Mouse (Mus musculus) right cerebral cortex, postnatal 36 days (tissue): ENCODE data around the gene Psmg4.

Experiments used
- DNase-seq, 2 experiments: peaks; one replicate each; pipeline ENCODE4 v3.0.0; 2022; ENCODE audit warnings: low spot score in 2 of 2, mixed read lengths in 1 of 2

Psmg4 gene

GRCm38 (mm10) chr13:34148181-34148580 lies 14.6 kb upstream of the Psmg4 start:
- DNase-seq, result no peak

- DNase-seq, result peak; percentile 66 to 70
Measured at GRCm38 (mm10) chr13:34148767-34149392, 13.9 kb upstream of the Psmg4 start.

DNA sequence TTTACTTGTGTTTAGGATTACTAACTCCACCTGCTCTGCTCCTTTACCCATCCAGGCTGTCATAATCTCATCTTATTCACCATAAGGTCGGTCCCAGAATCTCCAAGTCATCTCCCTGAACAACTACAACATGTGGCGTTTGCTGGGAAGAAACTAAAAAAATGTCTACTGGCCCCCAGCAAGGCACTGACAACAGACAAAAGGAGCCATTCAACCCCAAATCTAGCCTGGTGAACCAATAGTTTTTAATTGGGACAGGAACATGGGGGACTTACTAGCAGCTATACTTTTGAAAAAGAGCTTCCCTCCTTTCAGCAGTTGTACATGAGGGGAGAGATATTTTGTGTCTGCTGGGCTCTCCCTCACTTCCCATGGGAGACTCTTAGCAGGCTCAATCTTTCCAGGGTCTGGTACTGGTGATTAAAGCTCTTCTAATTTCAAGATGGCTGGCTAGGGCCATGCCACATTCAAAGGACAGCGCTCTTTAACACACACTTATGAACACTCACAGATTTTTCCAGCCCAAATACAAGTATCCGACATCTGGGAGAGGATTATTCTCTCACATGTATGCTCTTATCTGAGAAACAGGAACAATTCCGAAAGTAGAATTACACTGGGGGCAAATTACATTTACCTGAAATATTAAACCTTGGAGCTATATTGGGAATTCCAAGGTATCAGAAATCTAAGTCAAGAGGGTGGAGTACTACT lies 13.1 kb upstream of the Psmg4 start:
- no peak for DNase-seq

DNA sequence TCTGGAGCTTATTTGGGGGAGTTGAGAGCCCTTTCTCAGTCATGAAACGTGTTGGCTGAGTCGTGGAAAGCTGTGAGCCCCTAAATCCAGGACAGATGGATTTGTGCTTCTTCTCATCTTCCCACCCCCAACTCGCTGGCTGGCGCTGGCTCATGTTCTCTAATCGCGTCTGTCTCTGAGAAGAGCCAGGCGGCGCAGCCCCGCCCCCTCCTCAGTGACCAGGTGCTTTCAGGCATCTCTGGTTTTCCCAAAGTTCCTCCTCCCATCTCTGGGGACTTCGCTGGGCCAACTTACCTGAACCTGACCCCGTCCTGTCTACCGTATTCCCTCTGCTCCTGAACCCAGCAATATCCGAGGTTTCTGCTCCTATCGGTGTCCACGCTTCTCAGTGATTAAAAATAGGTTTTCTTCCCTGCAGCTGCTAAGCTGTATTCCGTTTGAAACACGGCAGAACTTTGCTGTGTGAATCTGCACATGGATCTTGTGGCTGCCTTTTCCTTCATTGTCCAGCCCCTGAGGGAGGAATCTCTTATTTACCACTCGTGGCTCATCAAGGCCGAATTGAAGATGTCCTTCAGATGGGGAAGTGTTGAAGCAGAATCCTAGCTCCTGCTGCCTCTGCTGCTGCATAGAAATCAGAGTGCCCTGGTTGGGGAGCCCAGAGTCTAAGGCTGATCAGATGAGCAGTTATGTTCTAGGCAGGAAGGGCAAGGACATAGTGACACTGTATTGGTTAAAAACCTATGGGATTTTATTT lies 12.3 kb upstream of the Psmg4 start:
- DNase-seq, result peak; percentile 50 to 67

DNA sequence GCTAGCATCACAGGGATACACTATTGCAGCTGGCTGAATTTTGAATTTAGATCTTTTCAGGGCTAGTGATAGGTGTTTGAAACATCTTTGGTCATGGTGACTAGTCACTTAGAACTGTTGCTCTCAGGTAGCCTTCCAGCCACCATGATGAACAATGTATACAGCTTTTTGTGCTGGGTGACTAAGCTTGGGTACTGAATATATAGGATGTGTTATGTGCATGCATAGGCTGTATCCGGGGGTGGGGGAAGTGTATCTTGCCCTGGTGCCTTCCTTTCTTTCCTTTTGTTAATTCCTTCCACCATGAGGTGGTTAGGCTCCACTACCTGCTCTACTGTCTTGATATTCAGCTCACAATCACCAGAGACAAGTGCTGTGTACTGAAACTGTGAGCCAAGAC lies 11.3 kb upstream of the Psmg4 start:
- no peak for DNase-seq

DNA sequence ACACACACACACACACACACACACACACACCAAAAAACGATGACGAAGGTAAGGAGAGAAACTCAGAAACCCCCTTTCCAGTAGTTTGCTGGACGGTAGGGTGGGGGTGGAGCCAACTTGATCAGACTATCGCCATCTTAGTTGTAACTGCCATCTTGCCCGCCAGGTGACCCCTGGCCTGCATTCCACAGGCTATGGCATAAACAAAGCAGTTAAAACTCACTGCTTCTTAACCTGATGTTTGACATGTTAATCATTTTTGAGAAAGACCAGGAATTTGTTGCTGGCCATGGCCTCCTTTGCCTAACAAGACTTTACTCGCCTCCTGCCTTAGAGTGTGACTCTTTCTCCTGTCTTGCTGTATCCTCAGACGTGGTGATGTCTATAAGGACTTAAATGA lies 10.1 kb upstream of the Psmg4 start:
- no peak for DNase-seq

GRCm38 (mm10) chr13:34153254-34154011 lies 9.3 kb upstream of the Psmg4 start:
- no peak for DNase-seq

GRCm38 (mm10) chr13:34154217-34154930 lies 8.4 kb upstream of the Psmg4 start:
- DNase-seq, result peak; percentile 69 to 78

- DNase-seq, result peak; percentile 52 to 54
Measured at GRCm38 (mm10) chr13:34154931-34155272, 7.9 kb upstream of the Psmg4 start.

DNA sequence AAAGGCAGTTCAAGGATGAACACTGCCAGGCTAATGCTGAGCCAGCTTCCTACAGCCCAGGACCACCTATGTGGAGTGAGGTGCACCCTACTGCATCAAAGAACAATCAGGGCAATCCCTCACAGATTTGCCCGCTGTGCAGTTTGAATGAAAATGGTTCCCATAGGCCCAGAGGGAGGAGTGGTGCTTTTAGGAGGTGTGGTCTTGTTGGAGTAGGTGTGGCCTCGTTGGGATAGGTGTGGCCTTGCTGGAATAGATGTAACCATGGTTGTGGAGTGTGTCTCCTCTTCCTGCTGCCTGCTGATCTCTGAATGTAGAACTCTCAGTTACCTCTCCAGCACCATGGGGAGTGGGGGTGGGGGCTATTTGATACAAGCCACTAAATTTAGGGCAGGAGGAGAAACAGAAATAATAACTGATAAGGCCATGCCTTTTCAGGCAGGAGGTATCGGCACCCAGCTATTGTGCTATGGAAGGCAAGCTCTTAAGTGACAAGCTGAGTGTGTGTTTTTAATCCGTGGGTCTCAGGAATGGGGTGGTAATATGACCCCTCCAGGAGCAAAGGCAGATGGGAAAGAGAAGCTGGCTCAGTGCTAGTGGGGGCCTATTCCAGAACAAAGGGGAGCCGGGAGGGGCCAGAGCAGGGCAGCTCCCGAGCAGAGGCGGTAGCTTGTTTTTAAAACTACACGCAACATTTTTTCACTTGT lies 6.5 kb upstream of the Psmg4 start:
- no peak for DNase-seq

GRCm38 (mm10) chr13:34156840-34157185 lies 6.0 kb upstream of the Psmg4 start:
- no peak for DNase-seq

- DNase-seq, result no peak
Measured at GRCm38 (mm10) chr13:34157596-34158157, 5.1 kb upstream of the Psmg4 start.

GRCm38 (mm10) chr13:34159926-34160325 lies 2.8 kb upstream of the Psmg4 start:
- DNase-seq, result no peak

DNA sequence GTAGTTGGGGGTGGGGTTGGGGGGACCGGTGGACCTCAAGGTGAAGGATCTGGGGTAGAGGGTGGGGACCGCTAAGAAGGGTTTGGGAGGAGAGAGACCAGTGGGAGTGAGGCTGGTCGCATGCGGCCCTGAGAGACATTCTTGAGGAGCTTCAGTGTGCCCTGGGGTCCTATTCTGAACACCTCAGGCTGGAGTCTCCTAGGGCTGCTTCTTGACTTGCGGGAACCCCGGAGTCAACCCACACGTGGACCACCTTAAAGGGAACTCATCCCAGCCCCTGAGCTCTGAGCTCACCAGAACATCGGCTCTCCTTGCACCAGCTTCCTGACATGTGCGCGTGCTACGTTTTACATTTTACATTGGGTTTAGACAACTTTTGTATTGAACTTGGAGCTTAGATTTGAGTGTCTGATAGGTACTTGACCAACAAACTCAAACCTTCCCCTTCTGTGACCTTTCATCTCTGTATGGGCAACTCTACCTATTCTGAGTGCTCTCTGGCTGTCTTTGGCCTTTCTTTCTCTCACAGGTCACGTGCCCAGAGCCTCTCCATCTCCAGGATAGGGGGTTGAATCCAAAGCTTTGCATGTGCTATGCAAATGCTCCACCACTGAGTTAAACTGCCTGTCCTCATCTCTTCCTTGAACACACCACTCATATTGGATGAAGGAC lies 676 bp downstream of the Psmg4 start:
- DNase-seq, result no peak

GRCm38 (mm10) chr13:34174025-34174424 lies 11.3 kb downstream of the Psmg4 start:
- DNase-seq, result no peak

GRCm38 (mm10) chr13:34181624-34182023 lies 18.9 kb downstream of the Psmg4 start:
- no peak for DNase-seq

DNA sequence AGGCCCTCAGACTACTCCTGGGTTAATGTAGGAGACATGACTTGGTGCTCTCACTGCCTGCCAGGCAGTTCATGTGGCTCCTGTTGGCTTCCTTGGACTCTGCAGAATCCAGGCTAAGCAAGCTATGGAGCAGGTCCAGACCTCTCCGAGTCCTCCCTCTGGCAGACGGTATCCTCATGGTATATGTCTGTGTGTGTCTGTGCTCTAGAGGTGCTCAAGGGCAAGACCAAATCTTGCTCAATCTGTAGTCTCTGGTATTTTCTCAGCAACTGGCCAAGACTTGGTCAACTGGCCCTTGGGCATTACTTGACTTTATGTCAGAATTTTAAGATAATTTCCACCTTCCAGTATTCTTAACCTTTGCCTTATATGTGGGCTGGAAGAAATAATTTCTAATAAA lies 22.6 kb downstream of the Psmg4 start:
- DNase-seq, result no peak

- DNase-seq, result peak; percentile 43 to 49
Measured at GRCm38 (mm10) chr13:34187571-34187970, 24.8 kb downstream of the Psmg4 start.

GRCm38 (mm10) chr13:34192414-34193191 lies 29.8 kb downstream of the Psmg4 start:
- DNase-seq, result no peak
